Mouse (Mus musculus): ENCODE measurements around the gene Gas7.

Gas7 gene

DNA sequence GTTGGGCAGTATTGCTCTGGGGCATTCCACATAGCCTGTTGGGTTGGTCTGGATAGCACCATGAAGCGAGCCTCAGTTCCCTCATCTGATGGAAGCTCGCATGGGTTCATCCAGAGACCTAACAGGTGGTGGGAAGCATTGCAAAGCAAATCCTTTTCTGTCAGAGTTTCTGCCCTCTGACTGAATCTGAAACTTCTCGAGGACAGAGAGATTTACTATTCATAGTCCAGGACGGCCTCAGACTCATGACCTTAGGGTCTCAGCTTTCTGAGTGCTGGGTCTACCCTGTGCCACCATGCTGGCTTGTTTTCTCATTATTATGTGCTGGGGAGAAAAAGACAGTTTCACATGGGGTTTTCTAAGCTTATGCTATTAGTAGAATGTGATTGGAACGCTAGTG is 122.2 kb downstream of the Gas7 start:
- DNase-seq (ENCODE audit: low read depth) = no peak

DNA sequence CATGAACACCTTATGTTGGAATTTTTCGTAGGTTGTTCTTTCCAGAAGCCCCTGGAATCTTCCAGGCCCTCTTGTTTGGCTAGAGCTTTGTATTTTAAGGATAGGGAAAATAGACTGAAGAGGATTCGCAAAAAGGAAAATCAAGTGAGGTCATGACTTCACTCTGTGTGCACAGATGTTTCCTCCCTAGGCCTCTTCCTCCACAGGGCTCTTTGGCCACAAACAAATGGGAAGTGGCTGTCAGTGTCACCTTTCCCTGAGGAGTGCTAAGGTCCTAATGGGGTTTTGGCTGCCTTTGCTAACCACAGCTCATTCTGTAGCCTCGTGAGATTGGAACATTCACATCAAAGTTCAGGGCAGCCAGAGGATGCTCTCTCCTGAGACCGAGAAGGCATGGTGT is 122.8 kb downstream of the Gas7 start:
- DNase-seq (ENCODE audit: low read depth) = no peak

DNA sequence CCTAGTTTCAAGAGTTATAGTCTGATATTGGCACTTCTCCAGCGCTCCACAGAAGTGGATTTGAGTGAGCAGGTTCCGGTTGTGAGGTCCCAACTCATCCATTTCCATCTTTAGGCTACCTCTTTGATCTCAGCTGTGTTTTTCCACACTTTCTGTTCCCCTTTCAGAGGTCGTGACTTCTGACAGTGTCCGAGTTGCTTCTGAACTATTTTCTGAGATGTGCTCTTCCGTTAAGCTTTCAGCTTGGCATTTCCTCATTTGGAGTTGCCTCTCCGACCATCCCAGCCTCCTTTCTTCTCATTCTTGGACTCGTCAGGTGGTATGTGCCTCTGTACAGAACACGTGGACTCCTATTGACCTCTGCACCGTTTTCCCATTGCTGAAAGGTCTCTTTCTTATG is 123.9 kb downstream of the Gas7 start:
- DNase-seq (ENCODE audit: low read depth) = no peak

- no peak for DNase-seq (ENCODE audit: low read depth)
Measured at GRCm38 (mm10) chr11:67581549-67581948, 126.3 kb downstream of the Gas7 start.

DNA sequence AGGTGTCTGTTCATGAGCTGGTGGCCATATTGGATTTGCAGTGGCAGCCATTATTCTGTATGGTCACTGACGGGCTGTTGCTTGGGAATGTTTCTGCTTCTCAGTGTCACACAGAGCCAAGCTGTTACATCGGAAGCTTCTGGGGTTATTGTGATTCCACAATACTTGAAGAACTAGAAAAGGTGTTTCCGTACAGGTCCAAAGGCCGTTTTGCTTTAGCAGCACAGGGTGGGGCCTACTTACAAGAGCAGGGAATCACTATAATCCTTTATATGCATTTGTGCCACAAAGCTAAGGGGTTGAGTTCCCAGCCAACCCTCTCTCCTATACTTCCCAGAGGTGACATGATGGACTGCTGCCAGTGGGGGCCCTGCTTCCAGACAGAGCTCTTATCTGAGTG is 127.3 kb downstream of the Gas7 start:
- no peak for DNase-seq (ENCODE audit: low read depth)

DNA sequence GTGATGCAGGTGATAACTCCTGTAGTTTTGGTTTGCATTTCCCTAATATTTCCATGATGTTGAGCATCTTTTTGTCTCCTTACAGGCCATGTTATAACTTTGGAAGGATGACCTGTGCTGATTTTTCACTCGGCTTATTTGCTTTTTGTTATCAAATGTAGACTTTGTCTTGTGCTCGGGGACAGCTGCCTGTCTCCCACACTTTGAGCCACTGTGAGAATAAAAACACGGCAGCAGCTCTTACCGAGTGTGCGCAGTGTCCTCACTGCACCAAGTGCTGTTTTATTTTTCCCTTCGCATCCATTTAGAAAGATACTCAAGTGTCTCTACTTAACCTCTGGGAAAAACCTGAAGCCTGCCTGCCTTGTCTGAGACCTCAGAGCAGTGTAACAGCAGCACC is 129.8 kb downstream of the Gas7 start:
- DNase-seq (ENCODE audit: low read depth) = no peak

DNA sequence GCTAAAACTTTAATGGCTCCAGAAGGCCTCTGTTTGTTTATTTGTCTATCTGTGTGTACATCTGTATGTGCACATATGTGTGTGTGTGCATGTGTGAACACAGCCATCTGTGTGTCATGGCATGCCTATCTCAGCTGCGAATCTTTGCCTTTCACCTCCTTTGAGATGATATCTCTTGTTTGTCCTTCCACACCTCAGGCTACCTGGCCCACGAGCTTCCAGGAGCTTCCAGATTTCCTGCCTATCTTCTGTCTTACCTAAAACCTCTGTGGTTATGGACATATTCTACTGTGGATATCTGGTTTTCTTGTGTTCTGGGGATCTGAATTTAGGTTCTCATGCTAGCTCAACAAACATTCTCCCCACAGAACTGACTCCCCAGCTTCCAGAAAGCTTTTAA is 130.4 kb downstream of the Gas7 start:
- no peak for DNase-seq (ENCODE audit: low read depth)

- no peak for DNase-seq (ENCODE audit: low read depth)
Measured at GRCm38 (mm10) chr11:67586231-67586994, 131.2 kb downstream of the Gas7 start.

GRCm38 (mm10) chr11:67588196-67588827 is 133.1 kb downstream of the Gas7 start:
- DNase-seq (ENCODE audit: low read depth) = no peak

DNA sequence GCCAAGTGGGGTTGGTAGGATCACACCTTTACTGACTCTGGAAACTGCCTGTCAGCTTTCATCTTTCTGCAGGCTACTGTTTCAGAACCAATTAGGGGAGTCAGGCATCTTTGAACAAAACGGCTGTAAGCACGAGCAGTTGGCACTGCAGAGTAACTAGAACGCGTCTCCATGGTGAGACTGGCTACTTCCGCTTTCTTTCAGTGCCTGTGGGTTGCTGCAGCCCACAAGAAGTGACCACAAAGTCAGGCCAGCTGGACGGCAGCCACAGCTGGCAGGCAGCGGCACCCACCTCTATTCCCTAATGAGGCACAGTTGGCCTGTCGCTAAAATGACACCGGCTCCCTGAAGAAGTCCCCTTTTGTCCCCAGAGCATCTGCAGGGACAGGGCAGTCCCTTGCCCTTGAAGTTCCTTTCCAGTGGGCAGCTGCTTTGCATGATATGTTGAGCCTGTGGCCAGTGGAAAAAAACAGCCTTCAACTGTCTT is 133.6 kb downstream of the Gas7 start:
- DNase-seq (ENCODE audit: low read depth) = peak; percentile 35

- DNase-seq (ENCODE audit: low read depth) = no peak
Measured at GRCm38 (mm10) chr11:67596233-67596632, 141.0 kb downstream of the Gas7 start.

- DNase-seq (ENCODE audit: low read depth) = no peak
Measured at GRCm38 (mm10) chr11:67596856-67597255, 141.6 kb downstream of the Gas7 start.

DNA sequence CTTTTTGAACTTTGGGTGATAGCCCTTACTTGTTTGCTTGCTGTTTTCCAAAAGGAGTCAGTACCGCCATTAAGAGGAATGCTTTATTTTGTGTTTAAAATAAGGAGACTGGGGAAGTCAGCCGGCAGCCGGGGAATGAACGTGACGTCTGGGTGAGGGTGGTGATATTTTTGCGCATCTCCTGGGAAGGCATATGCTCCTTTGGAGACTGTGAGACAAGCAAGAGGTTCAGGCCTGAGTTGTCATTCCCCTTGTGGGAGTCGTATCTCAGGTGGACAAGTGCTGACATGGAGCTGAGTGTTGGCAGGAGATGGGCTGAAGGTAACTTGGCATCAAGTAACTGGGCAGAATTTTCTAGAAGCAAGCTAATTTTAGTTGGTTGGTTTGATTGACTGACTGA is 142.2 kb downstream of the Gas7 start:
- no peak for DNase-seq (ENCODE audit: low read depth)

- no peak for DNase-seq (ENCODE audit: low read depth)
Measured at GRCm38 (mm10) chr11:67599141-67599540, 143.9 kb downstream of the Gas7 start.

GRCm38 (mm10) chr11:67600710-67601430 is 145.6 kb downstream of the Gas7 start:
- no peak for DNase-seq (ENCODE audit: low read depth)

DNA sequence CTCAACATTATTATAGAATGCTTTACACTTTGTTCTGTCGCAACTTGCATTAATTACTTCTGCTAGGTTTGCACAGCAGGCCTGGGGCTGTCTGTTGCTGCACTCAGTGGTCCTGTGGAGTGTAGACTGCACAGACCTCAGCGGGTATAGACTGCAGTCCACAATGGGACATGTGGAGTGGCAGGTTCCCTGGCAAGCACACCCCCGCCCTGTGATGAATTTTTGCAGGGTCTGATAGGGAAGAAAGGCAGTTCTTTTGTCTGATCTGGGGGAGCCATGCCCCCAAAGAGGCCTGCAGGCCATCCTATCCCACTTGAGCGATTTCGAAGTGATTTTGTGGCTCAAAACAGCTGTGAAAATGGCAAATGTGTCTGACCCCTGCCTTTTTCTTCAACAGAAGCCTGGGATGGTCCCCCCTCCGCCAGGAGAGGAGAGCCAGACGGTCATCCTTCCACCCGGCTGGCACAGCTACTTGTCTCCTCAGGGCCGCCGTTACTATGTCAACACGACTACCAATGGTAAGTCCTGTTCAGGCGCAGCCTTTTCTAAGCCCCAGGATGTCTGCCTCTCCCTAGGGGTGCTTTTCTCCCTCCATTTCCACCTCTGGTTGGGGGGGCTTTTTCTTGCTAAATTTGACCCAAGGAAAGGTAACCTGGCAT is 147.6 kb downstream of the Gas7 start:
- no peak for DNase-seq (ENCODE audit: low read depth)

DNA sequence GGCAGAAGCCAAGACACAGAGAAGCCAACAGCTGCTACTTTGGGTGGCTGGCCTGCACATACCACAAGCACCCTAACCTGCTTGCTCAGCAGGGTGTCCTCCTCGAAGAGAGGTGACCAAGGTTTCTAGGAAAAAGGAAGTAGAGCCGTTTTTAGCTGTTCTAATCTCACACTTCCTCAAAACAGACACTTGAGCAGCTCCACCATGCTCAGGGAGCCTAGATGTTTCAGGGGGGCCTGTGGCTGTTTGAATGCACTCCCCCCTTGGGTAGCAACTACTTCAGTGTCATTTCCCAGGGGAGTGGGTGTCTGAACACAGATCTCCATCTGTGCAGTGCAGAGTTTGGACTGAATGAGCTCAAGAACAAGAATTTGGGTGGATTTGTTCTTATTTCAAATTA is 149.2 kb downstream of the Gas7 start:
- DNase-seq (ENCODE audit: low read depth) = no peak

DNA sequence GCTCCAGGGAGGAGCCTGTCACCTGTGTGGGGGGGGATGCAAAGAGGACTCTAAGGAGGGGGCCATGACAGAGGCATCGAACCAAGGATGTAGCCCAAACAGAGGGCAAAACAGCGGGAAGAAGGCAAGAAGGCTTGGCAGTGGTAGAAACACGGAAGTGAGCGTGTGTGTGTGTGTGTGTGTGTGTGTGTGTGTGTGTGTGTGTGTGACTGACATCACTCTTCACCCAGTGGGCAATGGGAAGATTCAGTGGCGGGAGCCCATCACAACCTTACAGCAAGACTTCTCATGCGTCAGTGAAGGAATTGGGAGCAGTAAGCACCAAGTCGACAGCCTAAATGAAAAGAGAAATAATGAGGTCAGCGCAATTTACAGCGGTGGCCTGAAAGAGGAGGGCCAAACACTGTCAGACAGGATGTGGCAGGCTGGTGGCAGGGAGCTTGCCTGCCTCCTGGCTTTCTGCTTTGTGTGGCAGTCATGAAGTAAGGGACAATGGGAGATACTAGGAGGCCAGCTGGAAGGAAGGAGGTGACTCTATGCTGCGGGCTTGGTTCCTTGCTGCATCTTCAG is 153.0 kb downstream of the Gas7 start:
- DNase-seq (ENCODE audit: low read depth) = peak; percentile 47

DNA sequence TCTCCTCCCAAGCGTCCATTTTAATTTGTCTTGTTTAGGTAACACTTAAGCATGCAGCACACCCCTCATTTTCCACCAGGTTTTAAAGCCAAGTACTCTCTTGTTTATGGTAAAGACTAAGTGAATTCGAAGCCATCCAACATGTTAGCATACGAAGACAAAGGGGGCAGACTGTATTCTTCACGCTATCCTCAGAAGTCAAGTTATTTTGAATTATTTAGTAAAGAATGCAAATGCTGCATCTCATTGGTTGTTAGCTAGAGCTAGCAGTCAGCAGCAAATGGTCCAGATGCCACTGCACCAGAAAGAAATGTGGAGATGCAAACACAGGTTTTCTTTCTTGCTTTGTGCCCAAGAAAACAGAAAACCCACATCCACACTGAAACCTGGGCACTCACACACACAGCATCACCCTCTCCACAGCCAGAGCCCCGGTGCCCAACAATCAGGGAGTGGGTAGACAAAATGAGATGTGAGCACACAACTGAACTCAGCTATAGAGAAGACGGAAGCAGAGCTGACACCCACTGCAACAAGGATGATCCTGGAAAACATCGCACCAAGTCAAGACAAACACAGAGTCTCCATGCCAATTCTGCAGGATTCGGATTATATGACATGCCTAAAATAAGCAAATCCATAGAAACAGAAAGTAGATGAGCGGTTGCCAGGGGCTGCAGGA is 157.1 kb downstream of the Gas7 start:
- DNase-seq (ENCODE audit: low read depth) = no peak

DNA sequence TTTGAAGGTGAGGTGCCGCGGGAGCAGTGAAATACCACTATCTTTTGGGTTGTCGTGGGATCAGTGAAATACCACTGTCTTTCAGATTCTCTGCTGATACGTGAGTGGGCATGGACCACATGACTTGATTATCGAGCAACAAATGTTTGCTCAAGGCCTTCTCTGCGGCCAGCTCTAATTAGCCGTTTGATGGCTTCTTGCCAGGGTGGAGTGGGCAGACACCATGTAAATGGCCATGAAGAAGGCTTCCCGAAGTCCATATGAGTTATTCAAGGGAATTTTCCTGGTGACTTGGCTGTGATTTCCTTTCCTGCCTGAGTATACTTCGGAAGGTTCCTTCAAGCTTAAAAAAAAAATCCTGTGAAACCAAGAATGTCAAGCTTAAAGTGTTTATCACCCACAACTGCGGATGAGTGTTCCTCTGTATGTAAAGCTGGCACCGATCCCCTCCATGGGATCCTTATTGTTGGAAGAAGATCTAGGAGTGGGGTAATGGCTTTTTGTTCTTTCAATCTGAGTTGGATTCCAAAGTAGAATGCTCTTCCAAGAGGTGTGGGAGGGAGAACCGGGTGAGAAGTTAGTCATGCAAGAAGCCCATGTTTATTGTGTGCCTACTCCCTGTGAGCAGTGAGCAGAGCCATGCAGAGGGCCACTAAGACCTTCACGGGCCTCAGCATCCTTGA is 161.5 kb downstream of the Gas7 start:
- DNase-seq (ENCODE audit: low read depth) = no peak

- DNase-seq (ENCODE audit: low read depth) = no peak
Measured at GRCm38 (mm10) chr11:67622340-67622739, 167.1 kb downstream of the Gas7 start.

Measured in induced T-regulatory cell, adult 2 months (primary cell).